Mouse (Mus musculus) gastrocnemius, postnatal 36 days (tissue): ENCODE measurements at regions not wholly inside any gene's neighbourhood (a gene's known extent, or its start where the extent isn't known, plus 50 kb on each side); places are given as distances from the start of the nearest gene placed in this dataset.

Source experiments
- DNase-seq, 2 experiments: peaks; one replicate each; pipeline ENCODE4 v3.0.0; 2022
- intact Hi-C: fragments of 180-260 bp; cut with DNase I; formaldehyde crosslinking; loops from one replicate; pipeline ENCODE4 v1.15.1; 2025

- no peak for DNase-seq
- intact Hi-C loops: no loop called here
These were observed 105.9 kb upstream of the Haao start for GRCm38 (mm10) chr17:83953656-83954055.

DNA sequence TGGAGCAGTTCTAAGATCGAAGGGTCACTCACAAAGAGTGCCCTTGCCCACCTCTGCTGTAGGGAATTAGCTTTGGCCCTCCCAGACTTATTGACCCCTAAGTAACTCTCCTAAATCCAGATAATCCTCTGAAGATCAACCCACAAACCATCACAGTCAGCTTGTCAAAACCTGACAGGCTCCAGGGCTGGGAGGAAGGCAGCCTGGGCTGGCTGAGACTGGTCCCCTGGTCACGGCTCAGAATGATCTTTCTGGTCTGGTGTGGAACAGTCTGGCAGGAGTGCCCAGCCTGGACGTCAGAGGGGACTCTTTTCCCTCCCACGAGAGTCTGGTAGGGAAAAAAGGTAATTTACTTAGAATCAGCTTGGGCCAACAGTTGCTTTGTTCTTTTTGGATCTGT is 99.0 kb upstream of the Haao start:
- intact Hi-C loops: no loop called here
- DNase-seq: no peak

- intact Hi-C loops: no loop called here
These were observed 91.6 kb upstream of the Haao start for GRCm38 (mm10) chr17:83939344-83939743.

DNA sequence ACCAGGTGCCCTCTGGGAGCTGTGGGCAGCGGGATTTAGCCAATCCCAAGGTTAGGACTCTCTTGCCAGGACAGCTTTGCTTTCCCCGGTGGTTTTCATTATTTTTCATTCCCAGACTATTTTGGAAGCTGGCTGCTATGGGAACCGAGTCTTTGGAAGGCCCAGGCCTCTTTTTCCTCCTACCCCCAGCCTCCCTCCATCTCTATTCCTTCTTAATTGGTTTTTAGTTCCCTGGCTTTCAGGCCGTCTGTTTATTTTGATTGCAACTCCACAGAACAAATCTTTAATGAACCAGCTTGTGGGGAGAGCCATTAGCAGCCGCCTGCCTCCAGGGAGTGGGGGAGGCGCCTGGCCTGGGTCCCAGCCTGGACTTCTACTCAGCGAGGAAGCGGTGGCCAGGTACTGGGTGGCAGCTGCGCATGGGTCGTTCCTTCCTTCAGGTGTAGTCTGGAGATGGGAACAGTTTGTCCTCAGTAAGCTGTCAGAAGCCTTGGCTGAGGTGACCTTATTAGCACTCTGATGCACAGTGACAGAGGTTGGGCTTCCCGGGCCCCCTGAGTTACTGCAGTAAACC is 91.0 kb upstream of the Haao start:
- intact Hi-C loops: no loop called here
- DNase-seq: peak in 1 of 2 experiments; percentile 57

More at GRCm38 (mm10) chr17:83939344-83939743, 91.6 kb upstream of the Haao start:
- no peak for DNase-seq

DNA sequence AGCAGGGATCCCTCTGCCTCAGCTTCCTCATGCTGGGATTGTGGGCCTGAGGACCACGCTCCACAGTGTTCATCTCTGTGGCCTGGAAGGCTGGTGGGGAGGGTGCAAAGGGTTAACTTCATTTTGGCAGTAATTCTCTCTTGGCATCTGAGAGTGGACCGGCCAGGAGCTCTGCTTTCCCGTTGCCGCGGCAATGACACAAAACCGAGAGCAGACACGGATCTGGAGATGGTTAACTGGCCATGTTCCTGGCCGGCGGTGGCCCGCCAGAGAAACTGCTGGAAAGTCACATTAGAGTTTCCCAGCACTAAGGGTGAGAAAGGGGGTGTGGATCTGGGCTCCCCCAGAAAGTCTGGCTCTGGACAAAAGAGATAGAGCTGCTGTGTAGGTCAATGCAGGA is 89.8 kb upstream of the Haao start:
- DNase-seq: no peak
- intact Hi-C loops: no loop called here

DNA sequence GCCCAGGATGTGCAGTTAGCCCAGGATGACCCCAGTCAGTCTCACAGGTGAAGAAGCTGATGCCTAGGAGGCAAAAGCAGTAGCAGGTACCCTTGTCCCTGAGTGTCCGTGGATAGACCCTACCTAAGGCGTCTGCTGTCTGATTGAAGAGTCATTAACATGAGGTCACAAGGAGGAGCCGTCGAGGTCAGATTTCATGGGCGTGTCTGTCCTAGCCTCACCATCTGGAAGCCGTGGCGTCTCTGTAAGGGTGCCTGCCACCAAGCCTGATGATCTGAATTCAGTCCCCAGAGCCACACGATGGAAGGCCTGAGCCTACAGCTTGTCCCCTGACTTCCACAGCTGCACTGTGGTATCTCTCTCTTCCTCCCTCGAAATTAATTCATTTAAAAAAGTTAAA is 88.9 kb upstream of the Haao start:
- no peak for DNase-seq
- intact Hi-C loops: no loop called here

DNA sequence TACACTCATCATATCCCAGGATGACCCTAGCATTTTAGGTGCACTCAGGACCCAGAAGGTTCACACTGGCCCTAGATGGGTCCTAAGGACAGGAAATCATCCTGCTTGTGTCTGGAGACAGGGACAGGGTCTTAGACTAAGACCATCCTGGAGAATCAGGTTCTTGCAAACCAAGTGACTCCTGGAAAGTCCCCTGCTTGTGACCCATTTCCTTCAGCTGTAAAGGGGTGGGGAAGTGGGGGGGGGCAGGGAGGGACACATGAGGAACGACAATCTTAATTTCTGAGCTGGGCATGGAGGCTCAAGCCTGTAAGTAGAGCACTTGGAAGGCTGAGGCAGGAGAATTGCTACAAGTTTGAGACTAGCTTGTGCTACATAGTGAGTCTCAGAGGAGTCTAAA is 88.2 kb upstream of the Haao start:
- DNase-seq: no peak
- intact Hi-C loops: no loop called here

- no peak for DNase-seq
- intact Hi-C loops: no loop called here
These were observed 87.5 kb upstream of the Haao start for GRCm38 (mm10) chr17:83935232-83935631.

- intact Hi-C loops: no loop called here
- DNase-seq: no peak
These were observed 86.0 kb upstream of the Haao start for GRCm38 (mm10) chr17:83933743-83934142.

DNA sequence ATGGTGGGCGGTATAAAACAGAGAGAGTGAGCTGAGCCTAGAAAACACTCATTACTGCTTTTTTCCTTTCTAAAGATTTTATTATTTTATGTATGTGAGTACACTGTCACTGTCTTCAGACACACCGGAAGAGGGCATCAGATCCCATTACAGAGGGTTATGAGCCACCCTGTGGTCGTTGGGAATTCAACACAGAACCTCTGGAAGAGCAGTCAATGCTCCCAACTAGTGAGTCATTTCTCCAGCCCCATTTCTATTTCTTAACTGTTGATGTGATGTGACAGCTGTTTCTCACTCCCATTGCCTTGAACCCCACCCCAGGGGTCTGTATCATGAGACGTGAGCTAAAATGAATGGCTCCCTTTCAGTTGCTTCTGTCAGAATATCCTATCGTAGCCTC is 82.6 kb upstream of the Haao start:
- DNase-seq: no peak
- intact Hi-C loops: no loop called here

GRCm38 (mm10) chr17:83927749-83928387 is 80.1 kb upstream of the Haao start:
- intact Hi-C loops: no loop called here
- DNase-seq: peak; percentile 45 to 64

GRCm38 (mm10) chr17:83924259-83924922 is 76.6 kb upstream of the Haao start:
- intact Hi-C loops: no loop called here

GRCm38 (mm10) chr17:83920894-83921293 is 73.1 kb upstream of the Haao start:
- intact Hi-C loops: no loop called here
- no peak for DNase-seq

More at GRCm38 (mm10) chr17:83924259-83924922, 76.6 kb upstream of the Haao start:
- no peak for DNase-seq

GRCm38 (mm10) chr17:83920225-83920624 is 72.5 kb upstream of the Haao start:
- no peak for DNase-seq
- intact Hi-C loops: no loop called here

- intact Hi-C loops: no loop called here
- no peak for DNase-seq
These were observed 70.8 kb upstream of the Haao start for GRCm38 (mm10) chr17:83918413-83919139.

DNA sequence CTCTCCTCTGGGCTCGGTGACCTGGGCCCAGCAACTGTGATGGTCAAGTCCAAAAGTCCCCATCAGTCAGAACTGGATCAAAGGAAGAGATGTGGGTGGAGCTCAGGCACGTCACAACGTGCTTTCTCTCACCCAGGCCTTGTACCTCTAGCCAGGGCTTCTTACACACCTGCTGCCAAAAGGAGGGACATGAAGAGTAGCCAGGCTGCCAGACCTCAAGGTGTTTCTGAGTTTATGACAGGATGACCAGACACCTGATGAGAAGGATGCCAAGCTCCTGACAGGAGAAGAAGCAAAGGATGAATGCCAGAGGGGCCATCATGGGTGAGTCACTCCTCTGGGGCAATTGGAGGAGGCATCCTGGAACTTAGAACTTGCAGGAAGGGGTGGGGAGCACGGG is 70.0 kb upstream of the Haao start:
- intact Hi-C loops: no loop called here
- no peak for DNase-seq

- no peak for DNase-seq
- intact Hi-C loops: no loop called here
These were observed 69.0 kb upstream of the Haao start for GRCm38 (mm10) chr17:83916684-83917166.

- intact Hi-C loops: no loop called here
- DNase-seq: no peak
These were observed 67.3 kb upstream of the Haao start for GRCm38 (mm10) chr17:83915034-83915433.

GRCm38 (mm10) chr17:83914603-83915002 is 66.8 kb upstream of the Haao start:
- no peak for DNase-seq
- intact Hi-C loops: no loop called here

- intact Hi-C loops: no loop called here
- no peak for DNase-seq
These were observed 66.1 kb upstream of the Haao start for GRCm38 (mm10) chr17:83913711-83914415.

DNA sequence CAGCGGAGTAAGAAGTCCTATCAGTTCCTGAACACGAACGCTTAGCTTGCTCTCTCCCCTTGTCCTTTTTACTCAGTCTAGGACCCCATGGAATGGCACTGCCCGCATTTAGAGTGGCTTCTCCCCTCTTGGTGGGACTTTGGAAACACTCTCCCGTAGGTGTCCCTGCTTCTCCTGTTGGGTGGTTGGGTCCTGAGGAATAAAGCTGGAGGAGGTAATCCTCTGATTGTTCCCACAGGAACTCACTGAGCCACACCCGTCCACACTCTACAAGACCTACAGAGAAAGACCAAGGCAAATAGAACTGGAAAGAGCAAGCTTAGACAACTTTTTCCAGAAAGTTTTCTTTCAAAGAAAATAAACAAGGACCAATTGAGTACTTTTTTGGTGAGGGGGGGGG is 64.7 kb upstream of the Haao start:
- intact Hi-C loops: no loop called here

More for the DNA sequence above, 64.7 kb upstream of the Haao start:
- DNase-seq: no peak
